Mouse (Mus musculus) bone marrow macrophage, adult 2 months (primary cell): ENCODE data around the gene Wdr17.

Source experiments
- CTCF ChIP-seq: IDR thresholded peaks from 2 replicates; pipeline ENCODE4 v1.5.1; 2012; ENCODE audit warnings: low read depth, mild to moderate bottlenecking, low read length, moderate library complexity
- POLR2A ChIP-seq: IDR thresholded peaks from 2 replicates; pipeline ENCODE4 v1.6.1; 2012; ENCODE audit warnings: mild to moderate bottlenecking, low read depth, low read length, borderline replicate concordance

- TF ChIP-seq POLR2A (no peak), CTCF (no peak)
Observed at GRCm38 (mm10) chr8:54822956-54823355, 64.0 kb downstream of the Wdr17 start.
